Mouse (Mus musculus) hindbrain, embryonic 11.5 days (tissue): ENCODE measurements around the gene Megf11. TPM values are rescaled to one million over a fixed set of nuclear protein-coding genes. Genes with fewer than 3 reads are reported as not detected.
"Not testable (repeated sequence)": the region's sequence is repeated elsewhere in the genome, so short reads cannot be mapped to it uniquely, and the experiment has no call there.

Source experiments
- ATAC-seq: fragments of 200-750 bp; cut with Nextera tagmentation; 2 replicates; pipeline ENCODE4 v1.8.0; 2017; ENCODE audit warnings: mild to moderate bottlenecking, moderate TSS enrichment, moderate library complexity; ENCODE audit not compliant: low FRiP score
- DNase-seq: peaks from one replicate; pipeline ENCODE4 v3.0.0-alpha.2; 2015; ENCODE audit warnings: low spot score
- H3K27ac ChIP-seq: fragments of 300-500 bp; sonication (generic); 2 replicates; pipeline ENCODE4 v1.5.1; 2014; ENCODE audit warnings: mild to moderate bottlenecking, low read depth, low read length
- H3K27me3 ChIP-seq: fragments of 300-500 bp; sonication (generic); 2 replicates; pipeline ENCODE4 v1.6.1; 2014; ENCODE audit warnings: mild to moderate bottlenecking, low read length, moderate library complexity, mixed read lengths; ENCODE audit not compliant: control insufficient read depth, insufficient read depth
- H3K36me3 ChIP-seq: fragments of 300-500 bp; sonication (generic); 2 replicates; pipeline ENCODE4 v1.6.1; 2014; ENCODE audit warnings: mild to moderate bottlenecking, low read length, moderate library complexity, mixed read lengths; ENCODE audit not compliant: control insufficient read depth, insufficient read depth
- H3K4me1 ChIP-seq: fragments of 300-500 bp; sonication (generic); replicated peaks from 2 replicates; pipeline ENCODE4 v1.6.1; 2014; ENCODE audit warnings: low read length, mixed read lengths; ENCODE audit not compliant: control insufficient read depth, insufficient read depth
- H3K4me2 ChIP-seq: fragments of 300-500 bp; sonication (generic); replicated peaks from 2 replicates; pipeline ENCODE4 v1.6.1; 2014; ENCODE audit warnings: mild to moderate bottlenecking, low read depth, low read length
- H3K4me3 ChIP-seq: fragments of 300-500 bp; sonication (generic); 2 replicates; pipeline ENCODE4 v1.5.1; 2014; ENCODE audit warnings: low read depth, low read length
- H3K9ac ChIP-seq: fragments of 300-500 bp; sonication (generic); 2 replicates; pipeline ENCODE4 v1.6.1; 2014; ENCODE audit warnings: low read depth, low read length
- H3K9me3 ChIP-seq: fragments of 300-500 bp; sonication (generic); 2 replicates; pipeline ENCODE4 v1.6.1; 2016; ENCODE audit warnings: low read length; ENCODE audit not compliant: control insufficient read depth
- WGBS: fragments of 180-500 bp; shearing (Covaris S2); extraction: QIAGEN DNeasy Blood & Tissue Kit; methylation state at CpG from one replicate; pipeline ENCODE4 v1.1.7; 2014; 5-methylcytosine and 5-hydroxymethylcytosine counted together
- polyA plus RNA-seq: library from polyadenylated mRNA; unstranded; fragments of >200 nt; fragmentation: Nextera tagmentation; extraction: Ambion mirVana; gene quantifications from 2 replicates; pipeline ENCODE4 v1.2.1, GENCODE M21; 2014

Gene Megf11
- polyA plus RNA-seq, 1 experiment from 2014 or later = 5.0 TPM

- not testable (repeated sequence) for DNase-seq, H3K9me3 ChIP-seq, H3K36me3 ChIP-seq, H3K4me2 ChIP-seq, H3K4me1 ChIP-seq, H3K27ac ChIP-seq, H3K4me3 ChIP-seq, ATAC-seq, H3K9ac ChIP-seq, H3K27me3 ChIP-seq
- 76% methylated on average over 7 of the region's 7 CpGs for WGBS
These were observed 92.0 kb downstream of the Megf11 start for GRCm38 (mm10) chr9:64477397-64477796.

GRCm38 (mm10) chr9:64482126-64482525 lies 96.7 kb downstream of the Megf11 start:
- no peak overlapping the region for H3K4me2 ChIP-seq
- no peak overlapping the region for H3K4me3 ChIP-seq
- DNase-seq (no peak), ATAC-seq (no peak)
- no peak overlapping the region for H3K9ac ChIP-seq
- H3K27ac ChIP-seq = no peak overlapping the region
- no peaks in the 10 kb centered on the region for H3K36me3 ChIP-seq
- WGBS = 78% methylated on average over 5 of the region's 5 CpGs
- H3K27me3 ChIP-seq = no peaks in the 10 kb centered on the region
- no peaks in the 10 kb centered on the region for H3K9me3 ChIP-seq
- no peaks in the 10 kb centered on the region for H3K4me1 ChIP-seq

- Histone ChIP-seq H3K36me3 (no peaks in the 10 kb centered on the region), H3K4me2 (no peak overlapping the region), H3K9ac (no peak overlapping the region), H3K4me1 (no peaks in the 10 kb centered on the region), H3K27ac (no peak overlapping the region), H3K9me3 (no peaks in the 10 kb centered on the region), H3K27me3 (no peaks in the 10 kb centered on the region), H3K4me3 (no peak overlapping the region)
- DNase-seq = no peak
- 70% methylated on average over 4 of the region's 4 CpGs for WGBS
- no peak for ATAC-seq
These were observed 102.0 kb downstream of the Megf11 start for GRCm38 (mm10) chr9:64487377-64487776.

GRCm38 (mm10) chr9:64494647-64495046 lies 109.2 kb downstream of the Megf11 start:
- Histone ChIP-seq H3K4me3 (no peak overlapping the region), H3K9ac (no peak overlapping the region), H3K4me1 (peaks cover 3% of the 10 kb centered on the region; the same call in 1 of the 2 replicates), H3K9me3 (no peaks in the 10 kb centered on the region), H3K4me2 (no peak overlapping the region), H3K36me3 (no peaks in the 10 kb centered on the region), H3K27ac (no peak overlapping the region), H3K27me3 (no peaks in the 10 kb centered on the region)
- DNase-seq (no peak), ATAC-seq (no peak)
- WGBS = 89% methylated on average over 6 of the region's 6 CpGs

GRCm38 (mm10) chr9:64498929-64499328 lies 113.5 kb downstream of the Megf11 start:
- Histone ChIP-seq H3K4me2 (no peak overlapping the region), H3K9ac (no peak overlapping the region), H3K36me3 (no peaks in the 10 kb centered on the region), H3K4me1 (peaks cover 3% of the 10 kb centered on the region; the same call in 1 of the 2 replicates), H3K27me3 (no peaks in the 10 kb centered on the region), H3K4me3 (no peak overlapping the region), H3K9me3 (no peaks in the 10 kb centered on the region), H3K27ac (no peak overlapping the region)
- no peak for DNase-seq
- WGBS = 82% methylated on average over 5 of the region's 5 CpGs
- no peak for ATAC-seq

GRCm38 (mm10) chr9:64501211-64501610 lies 115.8 kb downstream of the Megf11 start:
- no peak overlapping the region for H3K9ac ChIP-seq
- WGBS = 96% methylated on average over 8 of the region's 8 CpGs

GRCm38 (mm10) chr9:64503996-64504395 lies 118.6 kb downstream of the Megf11 start:
- Histone ChIP-seq H3K27ac (no peak overlapping the region), H3K4me1 (peaks cover 5% of the 10 kb centered on the region; the same call in 1 of the 2 replicates), H3K4me2 (no peak overlapping the region), H3K4me3 (no peak overlapping the region), H3K27me3 (no peaks in the 10 kb centered on the region), H3K36me3 (no peaks in the 10 kb centered on the region), H3K9me3 (no peaks in the 10 kb centered on the region), H3K9ac (no peak overlapping the region)
- 75% methylated on average over 1 of the region's 1 CpGs for WGBS
- ATAC-seq (no peak), DNase-seq (no peak)

More at GRCm38 (mm10) chr9:64501211-64501610, 115.8 kb downstream of the Megf11 start:
- Histone ChIP-seq H3K9me3 (no peaks in the 10 kb centered on the region), H3K4me1 (peaks cover 3% of the 10 kb centered on the region; the same call in 1 of the 2 replicates), H3K36me3 (no peaks in the 10 kb centered on the region), H3K4me3 (no peak overlapping the region), H3K27ac (no peak overlapping the region), H3K4me2 (no peak overlapping the region), H3K27me3 (no peaks in the 10 kb centered on the region)
- ATAC-seq = no peak
- DNase-seq = no peak

GRCm38 (mm10) chr9:64504456-64504855 lies 119.0 kb downstream of the Megf11 start:
- Histone ChIP-seq H3K27ac (no peak overlapping the region), H3K4me2 (no peak overlapping the region), H3K4me1 (peaks cover 5% of the 10 kb centered on the region; the same call in 1 of the 2 replicates), H3K27me3 (no peaks in the 10 kb centered on the region), H3K9ac (no peak overlapping the region), H3K36me3 (no peaks in the 10 kb centered on the region), H3K4me3 (no peak overlapping the region), H3K9me3 (no peaks in the 10 kb centered on the region)
- 91% methylated on average over 3 of the region's 3 CpGs for WGBS
- ATAC-seq (no peak), DNase-seq (no peak)

- Histone ChIP-seq H3K4me3 (no peak overlapping the region), H3K27me3 (no peaks in the 10 kb centered on the region), H3K36me3 (no peaks in the 10 kb centered on the region), H3K4me1 (0 out of 2 replicates have a peak, but pooled peaks cover 5% of the 10 kb centered on the region), H3K9ac (no peak overlapping the region), H3K4me2 (no peak overlapping the region), H3K27ac (no peak overlapping the region), H3K9me3 (no peaks in the 10 kb centered on the region)
- WGBS = 72% methylated on average over 8 of the region's 8 CpGs
- ATAC-seq (no peak), DNase-seq (no peak)
These were observed 119.5 kb downstream of the Megf11 start for GRCm38 (mm10) chr9:64504921-64505320.
